Mouse (Mus musculus): ENCODE measurements around the gene Gga1. TPM values are rescaled to one million over a fixed set of nuclear protein-coding genes. Genes with fewer than 3 reads are reported as not detected.
"Not testable (repeated sequence)": the region's sequence is repeated elsewhere in the genome, so short reads cannot be mapped to it uniquely, and the experiment has no call there.

Gga1 gene
- polyA plus RNA-seq, 1 experiment from 2014 or later: 14.8 TPM

- TF ChIP-seq EP300 (IDR thresholded peaks at IDR 0.05; ENCODE audit: low read depth) (no peak), CTCF (IDR thresholded peaks at IDR 0.05; ENCODE audit: low read depth) (0 out of 2 replicates have a peak, but pooled peaks have one; percentile 9)
- Histone ChIP-seq H3K27me3 (ENCODE audit: insufficient read depth, low read length) (peaks cover 18% of the 10 kb centered on the region), H3K4me1 (ENCODE audit: insufficient read depth) (peaks cover 26% of the 10 kb centered on the region), H3K36me3 (replicated peaks; ENCODE audit: insufficient read depth, low read length) (peaks cover 16% of the 10 kb centered on the region), H3K4me3 (ENCODE audit: low read depth, low read length) (0 out of 2 replicates have a peak overlapping the region, but pooled peaks have one; percentile 9), H3K9me3 (ENCODE audit: low read length) (no peaks in the 10 kb centered on the region), H3K4me2 (ENCODE audit: low read depth, low read length) (peak overlapping the region; percentile 75), H3K9ac (replicated peaks) (peak overlapping the region; percentile 28; the same call in 1 of the 2 replicates), H3K27ac (ENCODE audit: low read depth) (peak overlapping the region; percentile 97; the same call in 1 of the 2 replicates)
- WGBS (ENCODE audit: insufficient replicate concordance): 32% methylated on average over 9 of the region's 9 CpGs
- no peak for DNase-seq
- no peak for ATAC-seq
Observed at GRCm38 (mm10) chr15:78844791-78845190, 32.2 kb upstream of the Gga1 start.

GRCm38 (mm10) chr15:78845321-78845720 is 31.7 kb upstream of the Gga1 start:
- no peak overlapping the region for H3K4me3 ChIP-seq (ENCODE audit: low read depth, low read length)
- peak overlapping the region; percentile 75 for H3K4me2 ChIP-seq (ENCODE audit: low read depth, low read length)
- H3K4me1 ChIP-seq (ENCODE audit: insufficient read depth): peaks cover 23% of the 10 kb centered on the region
- H3K36me3 ChIP-seq (replicated peaks; ENCODE audit: insufficient read depth, low read length): peaks cover 16% of the 10 kb centered on the region
- peak overlapping the region; percentile 51 for H3K9ac ChIP-seq (replicated peaks)
- ATAC-seq (no peak), DNase-seq (no peak)
- peaks cover 18% of the 10 kb centered on the region for H3K27me3 ChIP-seq (ENCODE audit: insufficient read depth, low read length)
- H3K27ac ChIP-seq (ENCODE audit: low read depth): peak overlapping the region; percentile 55
- 58% methylated on average over 11 of the region's 11 CpGs for WGBS (ENCODE audit: insufficient replicate concordance)
- TF ChIP-seq EP300 (IDR thresholded peaks at IDR 0.05; ENCODE audit: low read depth) (no peak), CTCF (IDR thresholded peaks at IDR 0.05; ENCODE audit: low read depth) (no peak)
- no peaks in the 10 kb centered on the region for H3K9me3 ChIP-seq (ENCODE audit: low read length)

- no peak overlapping the region for H3K4me3 ChIP-seq (ENCODE audit: low read depth, low read length)
- H3K27ac ChIP-seq (ENCODE audit: low read depth): peak overlapping the region; percentile 55; the same call in 1 of the 2 replicates
- WGBS (ENCODE audit: insufficient replicate concordance): 50% methylated on average over 8 of the region's 8 CpGs
- H3K4me1 ChIP-seq (ENCODE audit: insufficient read depth): peaks cover 28% of the 10 kb centered on the region
- H3K27me3 ChIP-seq (ENCODE audit: insufficient read depth, low read length): peaks cover 18% of the 10 kb centered on the region
- no peak for DNase-seq
- peak overlapping the region; percentile 51 for H3K9ac ChIP-seq (replicated peaks)
- ATAC-seq: no peak
- H3K36me3 ChIP-seq (replicated peaks; ENCODE audit: insufficient read depth, low read length): peaks cover 16% of the 10 kb centered on the region
- no peaks in the 10 kb centered on the region for H3K9me3 ChIP-seq (ENCODE audit: low read length)
- TF ChIP-seq EP300 (IDR thresholded peaks at IDR 0.05; ENCODE audit: low read depth) (no peak), CTCF (IDR thresholded peaks at IDR 0.05; ENCODE audit: low read depth) (no peak)
- peak overlapping the region; percentile 75 for H3K4me2 ChIP-seq (ENCODE audit: low read depth, low read length)
Observed at GRCm38 (mm10) chr15:78845867-78846266, 31.1 kb upstream of the Gga1 start.

GRCm38 (mm10) chr15:78846352-78846751 is 30.6 kb upstream of the Gga1 start:
- ATAC-seq: no peak
- H3K4me2 ChIP-seq (ENCODE audit: low read depth, low read length): peak overlapping the region; percentile 75; the same call in 1 of the 2 replicates
- H3K4me1 ChIP-seq (ENCODE audit: insufficient read depth): peaks cover 28% of the 10 kb centered on the region
- no peak overlapping the region for H3K4me3 ChIP-seq (ENCODE audit: low read depth, low read length)
- DNase-seq: no peak
- H3K27ac ChIP-seq (ENCODE audit: low read depth): no peak overlapping the region
- 61% methylated on average over 8 of the region's 8 CpGs for WGBS (ENCODE audit: insufficient replicate concordance)
- H3K9ac ChIP-seq (replicated peaks): no peak overlapping the region
- peaks cover 18% of the 10 kb centered on the region for H3K27me3 ChIP-seq (ENCODE audit: insufficient read depth, low read length)
- no peaks in the 10 kb centered on the region for H3K9me3 ChIP-seq (ENCODE audit: low read length)
- TF ChIP-seq CTCF (IDR thresholded peaks at IDR 0.05; ENCODE audit: low read depth): no peak
- no peak for TF ChIP-seq EP300 (IDR thresholded peaks at IDR 0.05; ENCODE audit: low read depth)
- peaks cover 16% of the 10 kb centered on the region for H3K36me3 ChIP-seq (replicated peaks; ENCODE audit: insufficient read depth, low read length)

GRCm38 (mm10) chr15:78846805-78847204 is 30.2 kb upstream of the Gga1 start:
- H3K9me3 ChIP-seq (ENCODE audit: low read length); H3K4me3 ChIP-seq (ENCODE audit: low read depth, low read length); H3K9ac ChIP-seq (replicated peaks); H3K27ac ChIP-seq (ENCODE audit: low read depth); DNase-seq; ATAC-seq; H3K4me2 ChIP-seq (ENCODE audit: low read depth, low read length): not testable (repeated sequence)
- H3K27me3 ChIP-seq (ENCODE audit: insufficient read depth, low read length): peaks cover 18% of the 10 kb centered on the region
- H3K4me1 ChIP-seq (ENCODE audit: insufficient read depth): peaks cover 32% of the 10 kb centered on the region
- WGBS (ENCODE audit: insufficient replicate concordance): 64% methylated on average over 6 of the region's 7 CpGs
- H3K36me3 ChIP-seq (replicated peaks; ENCODE audit: insufficient read depth, low read length): peaks cover 16% of the 10 kb centered on the region

- Histone ChIP-seq H3K4me3 (ENCODE audit: low read depth, low read length) (no peak overlapping the region), H3K9ac (replicated peaks) (no peak overlapping the region), H3K4me1 (ENCODE audit: insufficient read depth) (peaks cover 32% of the 10 kb centered on the region), H3K27me3 (ENCODE audit: insufficient read depth, low read length) (peaks cover 10% of the 10 kb centered on the region), H3K4me2 (ENCODE audit: low read depth, low read length) (no peak overlapping the region), H3K9me3 (ENCODE audit: low read length) (no peaks in the 10 kb centered on the region), H3K36me3 (replicated peaks; ENCODE audit: insufficient read depth, low read length) (peaks cover 16% of the 10 kb centered on the region), H3K27ac (ENCODE audit: low read depth) (no peak overlapping the region)
- ATAC-seq: peak; percentile 18; the same call in 1 of the 2 replicates
- DNase-seq: peak; percentile 90
- WGBS (ENCODE audit: insufficient replicate concordance): 24% methylated on average over 5 of the region's 5 CpGs
- TF ChIP-seq EP300 (IDR thresholded peaks at IDR 0.05; ENCODE audit: low read depth) (no peak), CTCF (IDR thresholded peaks at IDR 0.05; ENCODE audit: low read depth) (peak; percentile 95)
Observed at GRCm38 (mm10) chr15:78848467-78848866, 28.5 kb upstream of the Gga1 start.
